Mouse (Mus musculus): ENCODE results near the gene S100a3.

DNA sequence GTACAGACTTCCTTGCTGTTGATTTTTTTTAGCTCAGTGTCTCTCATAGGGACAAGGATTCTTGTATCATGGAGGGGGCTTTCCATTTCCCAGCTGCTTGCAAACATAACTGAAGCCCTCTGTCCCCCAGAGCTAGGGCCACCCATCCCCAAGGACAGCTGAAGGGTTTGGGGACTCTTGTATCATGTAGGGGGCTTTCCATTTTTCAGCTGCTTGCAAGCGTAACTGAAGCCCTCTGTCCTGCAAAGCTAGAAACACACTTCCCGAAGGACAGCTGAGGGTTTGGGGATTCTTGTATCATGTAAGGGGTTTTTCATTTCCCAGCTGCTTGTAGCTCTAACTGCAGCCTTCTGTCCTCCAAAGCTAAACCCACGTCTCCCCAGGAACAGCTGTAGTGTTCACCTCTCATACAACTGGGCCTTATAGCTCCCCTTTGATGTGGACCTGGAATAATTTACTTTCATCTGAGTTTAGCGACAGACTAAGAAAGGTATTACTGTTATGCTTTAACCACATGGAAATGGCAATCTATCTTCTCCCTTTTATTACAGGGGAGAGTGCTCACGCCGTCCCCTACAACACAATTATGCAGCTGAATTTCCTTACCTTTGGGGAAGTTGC, at the start of gene S100a3:
- TF ChIP-seq MAFK (IDR thresholded peaks at IDR 0.05; ENCODE audit: insufficient read depth, low read depth, low read length) (no peak), CHD2 (IDR thresholded peaks at IDR 0.05; ENCODE audit: low read depth, low read length) (no peak), HCFC1 (IDR thresholded peaks at IDR 0.05; ENCODE audit: borderline replicate concordance, insufficient read depth, low read length) (no peak), ZNF384 (IDR thresholded peaks at IDR 0.05; ENCODE audit: low read depth, low read length) (no peak)
